10 mouse cellular contexts compared by ENCODE assay signal in the genomic region with DNA sequence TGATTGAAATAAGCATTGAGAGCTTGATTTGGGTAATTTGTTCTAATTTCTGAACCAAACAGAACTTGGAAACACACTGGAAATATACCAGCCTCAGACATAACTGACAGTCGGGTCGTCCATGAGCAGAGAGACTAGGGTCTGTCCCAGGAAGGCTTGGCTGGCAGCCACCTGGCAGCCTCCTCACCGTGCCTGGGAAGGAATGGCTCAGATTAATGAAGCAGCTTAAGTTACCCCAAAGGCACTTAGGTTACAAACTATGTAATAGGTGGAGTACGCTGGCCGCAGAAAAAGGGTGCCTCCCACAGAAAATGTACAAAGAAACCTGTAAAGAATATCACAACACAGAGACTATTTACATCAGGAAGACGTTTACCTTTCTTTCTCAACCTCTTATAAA.
DNase-seq lines count a peak whose midpoint lies in the region; ATAC-seq and TF ChIP-seq lines count a peak whose summit lies in the region.
"Had no signal": no experiment of that assay in that cellular context is flagged by ENCODE, and none has a peak within 500 bp of the region (broad histone marks: within the 10 kb centered on the region; RNA-seq: fewer than 3 reads in every experiment).

No protein-coding gene starts in this region.

- H3K4me1 ChIP-seq in limb, embryonic 11.5 days (ENCODE audit: control insufficient read depth, insufficient read depth, low read length): 0 out of 2 replicates have a peak, but pooled peaks cover 6% of the 10 kb centered on the region
- H3K4me1 ChIP-seq in limb, embryonic 10.5 days: peaks cover 9% of the 10 kb centered on the region
- H3K4me1 ChIP-seq in forebrain, embryonic 14.5 days (ENCODE audit: control insufficient read depth, insufficient read depth, low read length): peaks cover 37% of the 10 kb centered on the region
- H3K4me1 ChIP-seq in limb, embryonic 15.5 days: peaks cover 55% of the 10 kb centered on the region

- peak; percentile 36; the same call in 1 of the 2 replicates for ATAC-seq in limb, embryonic 11.5 days (ENCODE audit: insufficient number of reproducible peaks, low FRiP score, low TSS enrichment, low read depth)
- ATAC-seq in forebrain, embryonic 14.5 days: peak; percentile 60; the same call in 1 of the 2 replicates
- no peak for ATAC-seq in limb, embryonic 15.5 days (ENCODE audit: insufficient number of reproducible peaks, low FRiP score, low TSS enrichment, low read depth)
- ATAC-seq in megakaryocyte-erythroid progenitor cell, adult 5-6 weeks (replicated peaks; ENCODE audit: low FRiP score, low TSS enrichment, poor library complexity, severe bottlenecking): no peak
- ATAC-seq: midbrain, embryonic 16.5 days had no signal

- DNase-seq in gastrocnemius, adult 2 months: peak; percentile 68
- DNase-seq in gastrocnemius, postnatal 25 days: no peak
- DNase-seq in limb, embryonic 11.5 days (ENCODE audit: low spot score): no peak
- no peak for DNase-seq in limb, embryonic 10.5 days (ENCODE audit: low spot score)
- peak; percentile 80 for DNase-seq in forebrain, embryonic 14.5 days (ENCODE audit: low spot score)
- no peak for DNase-seq in spleen, adult 18-20 months
- DNase-seq: cerebellum, adult 11 months had no signal

- intact Hi-C loops in gastrocnemius, adult 2 months (cut with DNase I): no loop called here

- no peaks in the 10 kb centered on the region for H3K9me3 ChIP-seq in limb, embryonic 11.5 days (ENCODE audit: control insufficient read depth, low read length)
- H3K9me3 ChIP-seq in limb, embryonic 10.5 days (replicated peaks): no peaks in the 10 kb centered on the region
- H3K9me3 ChIP-seq in forebrain, embryonic 14.5 days (replicated peaks; ENCODE audit: control insufficient read depth, low read length): no peaks in the 10 kb centered on the region
- H3K9me3 ChIP-seq in limb, embryonic 15.5 days: no peaks in the 10 kb centered on the region

- WGBS in limb, embryonic 11.5 days: 57% methylated on average over 6 of the region's 6 CpGs
- 89% methylated on average over 6 of the region's 6 CpGs for WGBS in limb, embryonic 10.5 days
- 32% methylated on average over 6 of the region's 6 CpGs for WGBS in forebrain, embryonic 14.5 days
- 15% methylated on average over 6 of the region's 6 CpGs for WGBS in limb, embryonic 15.5 days

- no peak overlapping the region for H3K4me3 ChIP-seq in gastrocnemius, adult 2 months
- no peak overlapping the region for H3K4me3 ChIP-seq in limb, embryonic 11.5 days (ENCODE audit: low read depth, low read length)
- H3K4me3 ChIP-seq in limb, embryonic 10.5 days: no peak overlapping the region
- H3K4me3 ChIP-seq in forebrain, embryonic 14.5 days (ENCODE audit: low read depth, low read length): no peak overlapping the region
- H3K4me3 ChIP-seq in limb, embryonic 15.5 days: no peak overlapping the region

- H3K9ac ChIP-seq in limb, embryonic 11.5 days (ENCODE audit: low read length): no peak overlapping the region
- H3K9ac ChIP-seq in forebrain, embryonic 14.5 days (ENCODE audit: low read length): no peak overlapping the region
- no peak overlapping the region for H3K9ac ChIP-seq in limb, embryonic 15.5 days

- no peaks in the 10 kb centered on the region for H3K27me3 ChIP-seq in limb, embryonic 11.5 days (ENCODE audit: control insufficient read depth, insufficient read depth, low read length)
- no peaks in the 10 kb centered on the region for H3K27me3 ChIP-seq in limb, embryonic 10.5 days (ENCODE audit: low read depth, poor library complexity, severe bottlenecking)
- H3K27me3 ChIP-seq in forebrain, embryonic 14.5 days (replicated peaks; ENCODE audit: control insufficient read depth, insufficient read depth, low read length): no peaks in the 10 kb centered on the region
- H3K27me3 ChIP-seq in limb, embryonic 15.5 days: no peaks in the 10 kb centered on the region

- H3K36me3 ChIP-seq in limb, embryonic 11.5 days (ENCODE audit: control insufficient read depth, insufficient read depth, low read length): no peaks in the 10 kb centered on the region
- peaks cover 18% of the 10 kb centered on the region for H3K36me3 ChIP-seq in limb, embryonic 10.5 days
- H3K36me3 ChIP-seq in forebrain, embryonic 14.5 days (ENCODE audit: control insufficient read depth, insufficient read depth, low read length): 0 out of 2 replicates have a peak, but pooled peaks cover 6% of the 10 kb centered on the region
- H3K36me3 ChIP-seq in limb, embryonic 15.5 days: no peaks in the 10 kb centered on the region

- H3K27ac ChIP-seq in gastrocnemius, adult 2 months: no peak overlapping the region
- no peak overlapping the region for H3K27ac ChIP-seq in limb, embryonic 11.5 days (replicated peaks; ENCODE audit: low read depth, low read length)
- H3K27ac ChIP-seq in limb, embryonic 10.5 days: no peak overlapping the region
- H3K27ac ChIP-seq in forebrain, embryonic 14.5 days (ENCODE audit: low read depth, low read length): no peak overlapping the region
- peak overlapping the region; percentile 75 for H3K27ac ChIP-seq in limb, embryonic 15.5 days

- no peak overlapping the region for H3K4me2 ChIP-seq in limb, embryonic 11.5 days (ENCODE audit: low read depth, severe bottlenecking)
- no peak overlapping the region for H3K4me2 ChIP-seq in forebrain, embryonic 14.5 days (ENCODE audit: low read length)
- no peak overlapping the region for H3K4me2 ChIP-seq in limb, embryonic 15.5 days

- no peak for TF ChIP-seq CTCF in gastrocnemius, adult 2 months (IDR thresholded peaks at IDR 0.05)

Comparison
In these comparisons a context has a peak if more than half of its experiments do, and no peak if none do; other contexts are left out.
1. DNase-seq: peak in gastrocnemius, adult 2 months (single experiment) and forebrain, embryonic 14.5 days (single experiment); none in gastrocnemius, postnatal 25 days (single experiment), limb, embryonic 11.5 days (single experiment), limb, embryonic 10.5 days (single experiment) and spleen, adult 18-20 months (0 of 2).
2. ATAC-seq: peak in limb, embryonic 11.5 days (single experiment) and forebrain, embryonic 14.5 days (single experiment); none in limb, embryonic 15.5 days (single experiment) and megakaryocyte-erythroid progenitor cell, adult 5-6 weeks (single experiment).